Mouse (Mus musculus): ENCODE results near the gene Klhdc8b. TPM values are rescaled to one million over a fixed set of nuclear protein-coding genes. Genes with fewer than 3 reads are reported as not detected.
A peak's percentile ranks its signal among the peaks of the same experiment; 100 is the strongest.

Gene Klhdc8b
- polyA plus RNA-seq, 1 experiment from 2014 or later: 58.1 TPM

DNA sequence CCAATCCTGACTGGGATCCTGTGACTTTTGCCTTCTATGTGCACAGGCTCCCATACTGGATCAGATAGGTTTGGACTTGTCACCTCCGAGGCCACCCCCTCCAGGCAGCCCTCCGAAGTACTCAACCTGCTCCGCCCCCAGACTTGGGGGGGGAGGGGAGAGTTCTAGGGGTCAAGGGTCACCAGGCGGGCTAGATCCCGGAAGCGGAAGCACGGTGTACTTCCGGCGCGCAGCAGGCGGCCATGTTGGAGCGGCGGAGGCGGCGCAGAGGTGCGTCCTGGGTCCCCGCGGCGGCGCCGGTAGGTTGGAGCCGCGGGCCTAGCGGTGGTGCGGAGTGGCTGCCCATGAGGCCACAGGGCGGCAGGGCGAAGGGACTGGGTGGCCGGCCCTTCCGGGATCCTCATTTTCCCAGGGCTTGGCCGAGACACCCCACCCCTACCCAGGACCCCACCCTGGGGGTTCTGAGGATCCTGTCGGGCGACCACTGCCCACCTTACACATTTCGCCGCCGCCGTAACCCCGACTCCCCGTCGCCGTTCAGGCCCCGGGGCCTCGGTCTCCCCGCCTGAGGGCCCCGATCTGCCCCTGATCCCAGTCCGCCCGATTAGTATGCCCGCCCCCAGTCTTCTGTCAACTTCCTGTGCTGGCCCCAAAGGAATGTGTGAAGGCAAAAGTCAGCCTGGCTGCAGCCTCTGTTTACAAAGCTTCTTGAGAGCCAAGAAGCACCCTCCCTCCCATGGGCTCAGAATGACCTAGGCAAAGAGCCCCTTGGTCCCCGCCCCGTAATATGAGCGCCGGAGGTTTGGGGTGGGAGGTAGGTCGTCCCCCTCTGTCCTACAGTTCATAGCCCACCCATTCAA is 832 bp downstream of the Klhdc8b start, which contains the start of gene Ccdc71:
TSS of gene Ccdc71 (plus strand) at position 209 of the 860 bp plus-strand sequence.
- ATAC-seq (replicated peaks; ENCODE audit: insufficient number of reproducible peaks, low FRiP score, low TSS enrichment): peak; percentile 72
- H3K4me2 ChIP-seq: peak within 1 kb of the TSS; percentile 94
- peaks cover 16% of the 10 kb centered on the region for H3K4me1 ChIP-seq (ENCODE audit: control insufficient read depth, insufficient read depth, low read length)
- peak within 1 kb of the TSS; percentile 95 for H3K4me3 ChIP-seq (ENCODE audit: low read depth, low read length)
- H3K27ac ChIP-seq (ENCODE audit: low read depth, low read length): peak within 1 kb of the TSS; percentile 94
- H3K9ac ChIP-seq (ENCODE audit: low read depth, low read length): peak within 1 kb of the TSS; percentile 95
- H3K27me3 ChIP-seq (ENCODE audit: control insufficient read depth, insufficient read depth, low read length): no peaks in the 10 kb centered on the region
- H3K36me3 ChIP-seq (ENCODE audit: control insufficient read depth, insufficient read depth, low read length): peaks cover 19% of the 10 kb centered on the region
- under 1% methylated on average over 49 of the region's 52 CpGs for WGBS (ENCODE audit: insufficient replicate concordance)
- no peaks in the 10 kb centered on the region for H3K9me3 ChIP-seq (replicated peaks; ENCODE audit: control insufficient read depth, low read length)

DNA sequence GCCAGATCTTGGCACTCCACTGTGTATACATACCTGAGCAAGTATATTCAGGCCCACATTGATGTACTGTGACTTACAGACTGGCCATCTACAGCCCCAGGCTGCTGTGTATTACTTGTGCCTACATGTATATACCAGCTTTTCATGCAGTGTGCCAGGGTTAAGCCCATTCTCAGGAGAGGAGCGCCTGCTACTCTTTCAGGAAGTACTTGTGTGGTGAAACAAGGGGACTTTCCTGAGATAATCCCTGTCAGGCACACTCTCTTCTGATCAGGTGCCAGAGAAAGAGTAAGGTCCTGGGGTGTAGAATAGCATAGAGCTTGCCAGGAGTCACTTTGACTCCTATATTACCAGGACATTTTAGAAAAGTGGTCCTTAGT is 1.5 kb downstream of the Klhdc8b start:
- WGBS (ENCODE audit: insufficient replicate concordance): 83% methylated on average over 1 of the region's 1 CpGs
- peaks cover 14% of the 10 kb centered on the region for H3K36me3 ChIP-seq (ENCODE audit: control insufficient read depth, insufficient read depth, low read length)
- peaks cover 16% of the 10 kb centered on the region for H3K4me1 ChIP-seq (ENCODE audit: control insufficient read depth, insufficient read depth, low read length)
- ATAC-seq (replicated peaks; ENCODE audit: insufficient number of reproducible peaks, low FRiP score, low TSS enrichment): no peak
- no peaks in the 10 kb centered on the region for H3K27me3 ChIP-seq (ENCODE audit: control insufficient read depth, insufficient read depth, low read length)
- peak overlapping the region; percentile 95 for H3K9ac ChIP-seq (ENCODE audit: low read depth, low read length)
- H3K4me2 ChIP-seq: peak overlapping the region; percentile 94
- no peaks in the 10 kb centered on the region for H3K9me3 ChIP-seq (replicated peaks; ENCODE audit: control insufficient read depth, low read length)
- H3K4me3 ChIP-seq (ENCODE audit: low read depth, low read length): peak overlapping the region; percentile 95
- peak overlapping the region; percentile 94 for H3K27ac ChIP-seq (ENCODE audit: low read depth, low read length)

DNA sequence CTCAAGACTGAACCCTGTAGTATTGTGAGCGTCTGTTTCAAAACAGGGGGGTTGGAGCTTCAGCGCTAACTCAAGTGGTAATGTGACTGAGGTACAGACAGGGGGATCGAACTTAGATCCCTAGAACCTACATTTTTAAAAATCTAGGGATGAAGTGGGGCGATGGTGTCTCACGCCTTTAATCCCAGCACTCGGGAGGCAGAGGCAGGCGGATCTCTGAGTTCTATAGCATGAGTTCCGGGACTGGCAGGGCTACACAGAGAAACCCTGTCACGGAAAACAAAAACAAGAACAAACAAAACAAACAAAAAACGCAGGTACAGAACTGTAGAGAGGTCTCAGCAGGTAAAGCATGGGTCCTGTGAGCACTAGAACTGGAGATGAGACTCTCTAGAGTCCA is 4.4 kb downstream of the Klhdc8b start:
- no peaks in the 10 kb centered on the region for H3K36me3 ChIP-seq (ENCODE audit: control insufficient read depth, insufficient read depth, low read length)
- no peaks in the 10 kb centered on the region for H3K27me3 ChIP-seq (ENCODE audit: control insufficient read depth, insufficient read depth, low read length)
- H3K27ac ChIP-seq (ENCODE audit: low read depth, low read length): no peak overlapping the region
- WGBS (ENCODE audit: insufficient replicate concordance): 83% methylated on average over 10 of the region's 10 CpGs
- H3K4me2 ChIP-seq: no peak overlapping the region
- no peak for ATAC-seq (replicated peaks; ENCODE audit: insufficient number of reproducible peaks, low FRiP score, low TSS enrichment)
- no peak overlapping the region for H3K9ac ChIP-seq (ENCODE audit: low read depth, low read length)
- peaks cover 20% of the 10 kb centered on the region for H3K4me1 ChIP-seq (ENCODE audit: control insufficient read depth, insufficient read depth, low read length)
- H3K4me3 ChIP-seq (ENCODE audit: low read depth, low read length): no peak overlapping the region
- no peaks in the 10 kb centered on the region for H3K9me3 ChIP-seq (replicated peaks; ENCODE audit: control insufficient read depth, low read length)

DNA sequence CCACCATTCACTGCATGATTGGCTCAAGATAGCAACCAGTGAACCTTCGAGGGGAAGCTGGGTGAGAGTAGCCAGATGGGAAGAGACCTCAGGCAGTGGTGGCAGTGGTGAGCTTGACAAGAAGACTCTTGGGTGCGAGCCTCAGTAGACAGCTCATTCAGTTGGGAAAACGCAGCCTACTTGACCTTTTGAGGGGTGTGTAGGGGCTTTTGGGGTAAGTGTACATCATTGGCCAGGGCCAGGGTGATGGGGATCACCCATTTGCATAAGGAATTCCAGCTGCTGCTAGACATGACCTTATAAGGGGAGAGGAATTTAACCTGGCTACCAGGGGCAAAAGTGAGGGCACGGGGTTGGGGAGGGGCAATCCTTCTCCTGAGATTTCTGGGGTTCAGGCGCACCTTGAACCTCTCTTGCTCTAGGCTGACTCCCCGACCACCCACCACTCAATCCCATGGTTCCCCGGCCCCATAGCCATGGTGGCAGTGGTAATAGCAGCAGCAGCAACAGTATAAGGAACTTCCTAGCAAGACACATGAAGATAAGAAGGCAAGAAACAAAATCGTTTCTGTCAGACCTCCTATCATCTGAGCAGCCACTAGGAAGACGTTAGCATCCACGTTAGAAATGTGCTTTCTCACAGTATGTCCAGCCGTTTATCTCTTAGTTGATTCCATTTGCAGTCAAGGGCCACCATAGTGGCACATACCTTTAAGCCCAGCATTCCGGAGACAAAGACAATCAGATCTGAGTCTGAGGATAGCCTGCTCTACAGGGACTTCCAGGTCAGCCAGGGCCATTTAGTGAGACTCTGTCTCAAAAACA is 5.4 kb downstream of the Klhdc8b start:
- no peaks in the 10 kb centered on the region for H3K9me3 ChIP-seq (replicated peaks; ENCODE audit: control insufficient read depth, low read length)
- no peak overlapping the region for H3K4me2 ChIP-seq
- H3K27me3 ChIP-seq (ENCODE audit: control insufficient read depth, insufficient read depth, low read length): no peaks in the 10 kb centered on the region
- no peak for ATAC-seq (replicated peaks; ENCODE audit: insufficient number of reproducible peaks, low FRiP score, low TSS enrichment)
- no peaks in the 10 kb centered on the region for H3K36me3 ChIP-seq (ENCODE audit: control insufficient read depth, insufficient read depth, low read length)
- no peak overlapping the region for H3K27ac ChIP-seq (ENCODE audit: low read depth, low read length)
- H3K4me3 ChIP-seq (ENCODE audit: low read depth, low read length): no peak overlapping the region
- peaks cover 18% of the 10 kb centered on the region for H3K4me1 ChIP-seq (ENCODE audit: control insufficient read depth, insufficient read depth, low read length)
- H3K9ac ChIP-seq (ENCODE audit: low read depth, low read length): no peak overlapping the region
- WGBS (ENCODE audit: insufficient replicate concordance): 63% methylated on average over 12 of the region's 12 CpGs

DNA sequence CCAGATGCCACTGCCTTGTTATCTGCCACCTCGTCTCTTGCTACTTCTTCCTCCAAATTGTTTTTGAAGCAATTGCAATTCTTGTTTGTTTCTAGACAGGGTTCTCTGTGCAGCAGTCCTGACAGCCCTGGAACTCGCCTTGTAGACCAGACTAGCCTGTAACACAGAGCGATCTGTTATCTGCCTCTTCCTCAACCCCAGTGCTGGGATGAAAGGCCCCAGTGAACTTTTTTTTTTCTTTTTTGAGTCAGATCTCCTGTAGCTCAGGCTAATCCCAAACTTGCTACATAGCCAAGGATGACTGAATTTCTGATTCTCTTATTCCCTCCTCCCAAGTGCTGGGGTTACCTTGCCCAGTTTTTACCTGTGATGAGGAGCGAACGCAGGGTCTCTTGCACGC is 7.0 kb downstream of the Klhdc8b start:
- peaks cover 33% of the 10 kb centered on the region for H3K4me1 ChIP-seq (ENCODE audit: control insufficient read depth, insufficient read depth, low read length)
- H3K4me2 ChIP-seq: no peak overlapping the region
- no peaks in the 10 kb centered on the region; the same call in 1 of the 2 replicates for H3K36me3 ChIP-seq (ENCODE audit: control insufficient read depth, insufficient read depth, low read length)
- H3K27ac ChIP-seq (ENCODE audit: low read depth, low read length): no peak overlapping the region
- 74% methylated on average over 6 of the region's 6 CpGs for WGBS (ENCODE audit: insufficient replicate concordance)
- H3K27me3 ChIP-seq (ENCODE audit: control insufficient read depth, insufficient read depth, low read length): no peaks in the 10 kb centered on the region
- H3K9me3 ChIP-seq (replicated peaks; ENCODE audit: control insufficient read depth, low read length): no peaks in the 10 kb centered on the region
- no peak for ATAC-seq (replicated peaks; ENCODE audit: insufficient number of reproducible peaks, low FRiP score, low TSS enrichment)
- no peak overlapping the region for H3K9ac ChIP-seq (ENCODE audit: low read depth, low read length)
- H3K4me3 ChIP-seq (ENCODE audit: low read depth, low read length): no peak overlapping the region

DNA sequence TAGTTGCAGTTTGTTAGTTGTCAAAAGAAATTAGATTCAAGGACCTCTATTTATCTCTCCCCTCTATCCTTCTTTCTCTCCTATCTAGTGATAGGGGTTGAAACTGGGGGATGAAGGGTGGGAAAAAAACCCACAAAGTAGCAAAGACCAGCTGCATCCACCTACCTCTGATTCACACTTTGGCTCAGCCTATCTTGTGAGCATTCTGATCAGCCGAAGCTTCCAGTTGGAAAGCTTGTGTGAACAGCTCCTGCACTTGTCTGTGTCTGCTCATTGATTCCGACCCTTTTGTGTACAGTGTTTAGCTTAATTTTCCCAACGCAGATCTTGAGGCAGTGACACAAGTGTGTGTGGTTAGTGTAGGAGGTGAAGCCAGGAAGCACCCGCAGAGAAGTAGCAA is 7.9 kb downstream of the Klhdc8b start:
- H3K27me3 ChIP-seq (ENCODE audit: control insufficient read depth, insufficient read depth, low read length): no peaks in the 10 kb centered on the region
- no peak overlapping the region for H3K9ac ChIP-seq (ENCODE audit: low read depth, low read length)
- no peak for ATAC-seq (replicated peaks; ENCODE audit: insufficient number of reproducible peaks, low FRiP score, low TSS enrichment)
- H3K4me3 ChIP-seq (ENCODE audit: low read depth, low read length): no peak overlapping the region
- H3K27ac ChIP-seq (ENCODE audit: low read depth, low read length): peak overlapping the region; percentile 95
- H3K4me1 ChIP-seq (ENCODE audit: control insufficient read depth, insufficient read depth, low read length): peaks cover 42% of the 10 kb centered on the region
- H3K9me3 ChIP-seq (replicated peaks; ENCODE audit: control insufficient read depth, low read length): no peaks in the 10 kb centered on the region
- H3K36me3 ChIP-seq (ENCODE audit: control insufficient read depth, insufficient read depth, low read length): no peaks in the 10 kb centered on the region; the same call in 1 of the 2 replicates
- WGBS (ENCODE audit: insufficient replicate concordance): 70% methylated on average over 4 of the region's 4 CpGs
- no peak overlapping the region for H3K4me2 ChIP-seq

DNA sequence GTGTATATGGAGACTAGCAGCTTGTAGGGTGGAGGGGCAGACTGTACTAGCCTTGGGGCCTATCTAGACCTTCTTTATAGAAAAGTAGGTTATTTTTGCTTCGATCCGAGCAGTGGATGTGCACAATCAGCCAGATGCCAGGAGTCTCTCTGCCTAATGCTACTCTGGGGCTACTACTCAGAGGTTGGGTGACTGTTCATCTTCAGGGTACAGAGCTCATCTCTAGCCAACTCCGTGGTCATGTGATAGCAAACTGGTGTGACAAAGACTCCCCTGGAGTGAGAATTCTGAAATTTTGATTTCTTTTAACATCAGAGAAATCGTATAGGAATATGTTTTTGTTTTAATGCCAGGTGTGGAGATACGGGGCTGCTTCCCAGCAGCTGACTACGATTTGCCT is 8.5 kb downstream of the Klhdc8b start:
- H3K4me3 ChIP-seq (ENCODE audit: low read depth, low read length): peak overlapping the region; percentile 60
- peak overlapping the region; percentile 78; the same call in 1 of the 2 replicates for H3K9ac ChIP-seq (ENCODE audit: low read depth, low read length)
- H3K4me1 ChIP-seq (ENCODE audit: control insufficient read depth, insufficient read depth, low read length): peaks cover 42% of the 10 kb centered on the region
- no peak for ATAC-seq (replicated peaks; ENCODE audit: insufficient number of reproducible peaks, low FRiP score, low TSS enrichment)
- H3K9me3 ChIP-seq (replicated peaks; ENCODE audit: control insufficient read depth, low read length): no peaks in the 10 kb centered on the region
- WGBS (ENCODE audit: insufficient replicate concordance): 44% methylated on average over 6 of the region's 6 CpGs
- H3K27ac ChIP-seq (ENCODE audit: low read depth, low read length): peak overlapping the region; percentile 95
- peaks cover under 1% of the 10 kb centered on the region; the same call in 1 of the 2 replicates for H3K36me3 ChIP-seq (ENCODE audit: control insufficient read depth, insufficient read depth, low read length)
- no peaks in the 10 kb centered on the region for H3K27me3 ChIP-seq (ENCODE audit: control insufficient read depth, insufficient read depth, low read length)
- H3K4me2 ChIP-seq: peak overlapping the region; percentile 89

DNA sequence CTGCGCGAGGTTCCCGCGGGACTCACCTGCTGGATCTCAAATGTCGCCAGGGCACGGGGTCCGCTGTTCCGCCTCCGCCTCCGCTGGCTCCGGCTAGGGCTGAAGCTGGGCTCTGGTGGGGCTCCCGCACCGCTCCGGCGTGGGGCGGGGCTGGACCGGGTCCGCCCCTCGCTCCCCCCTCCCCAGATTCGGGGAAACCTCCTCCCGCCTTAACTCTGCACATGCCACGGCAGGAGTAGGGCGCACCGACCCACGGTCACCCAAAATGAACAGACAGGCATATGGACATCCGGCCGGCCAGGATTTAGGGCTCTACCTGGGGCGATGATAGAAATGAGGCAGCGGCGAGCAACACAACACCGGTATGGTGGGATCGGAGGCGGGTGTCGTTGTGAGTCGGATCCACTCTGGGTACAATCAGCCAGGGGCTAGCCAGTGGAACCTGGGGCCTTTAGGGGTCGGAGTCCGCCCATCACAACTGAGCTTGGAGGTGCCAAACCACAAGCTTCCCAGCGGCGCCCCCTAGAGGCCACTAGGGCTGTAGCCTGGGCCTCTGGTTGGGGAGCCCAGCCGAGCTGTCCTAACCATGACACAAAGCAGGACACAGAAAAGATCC is 9.0 kb downstream of the Klhdc8b start:
- H3K27me3 ChIP-seq (ENCODE audit: control insufficient read depth, insufficient read depth, low read length): no peaks in the 10 kb centered on the region
- ATAC-seq (replicated peaks; ENCODE audit: insufficient number of reproducible peaks, low FRiP score, low TSS enrichment): peak; percentile 65
- H3K4me1 ChIP-seq (ENCODE audit: control insufficient read depth, insufficient read depth, low read length): peaks cover 42% of the 10 kb centered on the region
- peaks cover 4% of the 10 kb centered on the region; the same call in 1 of the 2 replicates for H3K36me3 ChIP-seq (ENCODE audit: control insufficient read depth, insufficient read depth, low read length)
- peak overlapping the region; percentile 89 for H3K4me2 ChIP-seq
- peak overlapping the region; percentile 78 for H3K9ac ChIP-seq (ENCODE audit: low read depth, low read length)
- H3K27ac ChIP-seq (ENCODE audit: low read depth, low read length): peak overlapping the region; percentile 95
- H3K9me3 ChIP-seq (replicated peaks; ENCODE audit: control insufficient read depth, low read length): no peaks in the 10 kb centered on the region
- peak overlapping the region; percentile 60 for H3K4me3 ChIP-seq (ENCODE audit: low read depth, low read length)
- under 1% methylated on average over 40 of the region's 40 CpGs for WGBS (ENCODE audit: insufficient replicate concordance)

All from heart, embryonic 11.5 days (tissue).